In genomic region chr7:96209783-96210524, GRCm38 (mm10) we compare ENCODE assay signal across 8 mouse cellular contexts. TPM values are rescaled to one million over a fixed set of nuclear protein-coding genes. Genes with fewer than 3 reads are reported as not detected.
DNase-seq lines count a peak whose midpoint lies in the region; ATAC-seq and TF ChIP-seq lines count a peak whose summit lies in the region.

No protein-coding gene starts in this region.

- peaks cover 69% of the 10 kb centered on the region for H3K27me3 ChIP-seq in heart, embryonic 10.5 days (ENCODE audit: insufficient read depth, poor library complexity, severe bottlenecking)
- H3K27me3 ChIP-seq in kidney, adult 2 months (replicated peaks; ENCODE audit: control insufficient read depth, insufficient read depth, low read length): peaks cover 8% of the 10 kb centered on the region; the same call in 1 of the 2 replicates
- no peaks in the 10 kb centered on the region; the same call in 1 of the 2 replicates for H3K27me3 ChIP-seq in limb, embryonic 14.5 days (ENCODE audit: control insufficient read depth, insufficient read depth, low read length)
- no peaks in the 10 kb centered on the region for H3K27me3 ChIP-seq in neural tube, embryonic 11.5 days (ENCODE audit: control insufficient read depth, insufficient read depth, low read length)

- peak overlapping the region; percentile 80 for H3K9ac ChIP-seq in limb, embryonic 14.5 days (ENCODE audit: low read depth, low read length, severe bottlenecking)
- peak overlapping the region; percentile 90 for H3K9ac ChIP-seq in neural tube, embryonic 11.5 days (ENCODE audit: low read length)

- H3K4me2 ChIP-seq in limb, embryonic 14.5 days (replicated peaks; ENCODE audit: low read depth, low read length, severe bottlenecking): peak overlapping the region; percentile 98
- peak overlapping the region; percentile 84 for H3K4me2 ChIP-seq in neural tube, embryonic 11.5 days (ENCODE audit: low read depth)

- H3K9me3 ChIP-seq in heart, embryonic 10.5 days: no peaks in the 10 kb centered on the region
- no peaks in the 10 kb centered on the region for H3K9me3 ChIP-seq in limb, embryonic 14.5 days (ENCODE audit: control insufficient read depth, low read length)
- no peaks in the 10 kb centered on the region for H3K9me3 ChIP-seq in neural tube, embryonic 11.5 days (ENCODE audit: control insufficient read depth, low read length)

- H3K4me3 ChIP-seq in heart, embryonic 10.5 days: peak overlapping the region; percentile 75
- peak overlapping the region; percentile 57 for H3K4me3 ChIP-seq in kidney, adult 2 months (ENCODE audit: insufficient read depth, low read depth, low read length)
- H3K4me3 ChIP-seq in limb, embryonic 14.5 days (replicated peaks; ENCODE audit: low read length): peak overlapping the region; percentile 58
- H3K4me3 ChIP-seq in neural tube, embryonic 11.5 days (ENCODE audit: low read depth, low read length): peak overlapping the region; percentile 72

- no peak for DNase-seq in heart, embryonic 10.5 days (ENCODE audit: low spot score)
- no peak for DNase-seq in heart, adult 8-10 months (ENCODE audit: low spot score)
- DNase-seq in cerebellum, postnatal 10 days: peak; percentile 56 to 64
- peak; percentile 29 to 50 for DNase-seq in frontal cortex, postnatal 25 days (ENCODE audit: low spot score in 2 of 2)
- peak; percentile 28 for DNase-seq in kidney, adult 2 months
- peak; percentile 52 for DNase-seq in limb, embryonic 14.5 days (ENCODE audit: low spot score)
- DNase-seq in neural tube, embryonic 11.5 days (ENCODE audit: low spot score): peak; percentile 77

- peak overlapping the region; percentile 83 for H3K27ac ChIP-seq in heart, embryonic 10.5 days
- H3K27ac ChIP-seq in kidney, adult 2 months (ENCODE audit: insufficient read depth, low read depth, low read length): no peak overlapping the region
- peak overlapping the region; percentile 82 for H3K27ac ChIP-seq in limb, embryonic 14.5 days (replicated peaks; ENCODE audit: low read depth, low read length)
- H3K27ac ChIP-seq in neural tube, embryonic 11.5 days (ENCODE audit: low read depth, low read length): peak overlapping the region; percentile 88

- peak; percentile 41 for ATAC-seq in limb, embryonic 14.5 days (ENCODE audit: low FRiP score, low read depth)
- ATAC-seq in neural tube, embryonic 11.5 days (ENCODE audit: insufficient read depth, low FRiP score, low TSS enrichment): peak; percentile 53
- no peak for ATAC-seq in erythroblast, adult 5-6 weeks (replicated peaks; ENCODE audit: low FRiP score, poor library complexity, severe bottlenecking)

- TF ChIP-seq CTCF in kidney, adult 2 months (conservative IDR thresholded peaks at IDR 0.05; ENCODE audit: insufficient read depth, insufficient read length, low read depth, low read length): no peak

- WGBS in heart, embryonic 10.5 days: 1% methylated on average over 69 of the region's 75 CpGs
- 3% methylated on average over 74 of the region's 75 CpGs for WGBS in kidney, adult 2 months
- WGBS in limb, embryonic 14.5 days: under 1% methylated on average over 63 of the region's 75 CpGs
- under 1% methylated on average over 63 of the region's 75 CpGs for WGBS in neural tube, embryonic 11.5 days

- no peak for TF ChIP-seq POLR2A in kidney, adult 2 months (IDR thresholded peaks at IDR 0.05; ENCODE audit: low read depth, low read length)
- TF ChIP-seq POLR2A in limb, embryonic 14.5 days (IDR thresholded peaks at IDR 0.05; ENCODE audit: borderline replicate concordance, extremely low read depth, insufficient read depth, insufficient read length): 0 out of 2 replicates have a peak, but pooled peaks have one; percentile 65

- H3K36me3 ChIP-seq in heart, embryonic 10.5 days: no peaks in the 10 kb centered on the region
- H3K36me3 ChIP-seq in kidney, adult 2 months (ENCODE audit: control insufficient read depth, insufficient read depth, low read length): no peaks in the 10 kb centered on the region
- H3K36me3 ChIP-seq in limb, embryonic 14.5 days (ENCODE audit: control insufficient read depth, insufficient read depth, low read length): no peaks in the 10 kb centered on the region
- no peaks in the 10 kb centered on the region for H3K36me3 ChIP-seq in neural tube, embryonic 11.5 days (ENCODE audit: control insufficient read depth, insufficient read depth, low read length)

- peaks cover 43% of the 10 kb centered on the region for H3K4me1 ChIP-seq in heart, embryonic 10.5 days
- H3K4me1 ChIP-seq in kidney, adult 2 months (ENCODE audit: control insufficient read depth, insufficient read depth, low read length): no peaks in the 10 kb centered on the region; the same call in 1 of the 2 replicates
- peaks cover 18% of the 10 kb centered on the region for H3K4me1 ChIP-seq in limb, embryonic 14.5 days (ENCODE audit: control insufficient read depth, insufficient read depth, low read length)
- H3K4me1 ChIP-seq in neural tube, embryonic 11.5 days (ENCODE audit: control insufficient read depth, insufficient read depth, low read length): peaks cover 16% of the 10 kb centered on the region

RNA-seq across cellular contexts. Expression of gene Tenm4, which starts 38.9 kb away (rescaled TPM):
- polyA plus RNA-seq in heart, embryonic 10.5 days (2016; fragmentation: Nextera tagmentation; extraction: Ambion mirVana): 7.6 and 16.8 TPM in 2 replicates
- total RNA-seq in heart, adult 8-10 months (2022): 1 to 10 TPM in 2 of 4 experiments, under 1 TPM in 2; 0.34 to 1.4 (median 1.00) TPM
- polyA plus RNA-seq in kidney, adult 2 months (2012; rRNA removed): 3.3 and 4.5 TPM in 2 replicates
- polyA plus RNA-seq in limb, embryonic 14.5 days (2012; rRNA removed): 12.7 and 15.5 TPM in 2 replicates
- 37.4 and 41.6 TPM in 2 replicates for polyA plus RNA-seq in limb, embryonic 14.5 days (2014; fragmentation: Nextera tagmentation; extraction: Ambion mirVana)
- polyA plus RNA-seq in neural tube, embryonic 11.5 days (2014; fragmentation: Nextera tagmentation; extraction: Ambion mirVana): 31.5 and 32.7 TPM in 2 replicates
- 0.19 and 1.9 TPM in 2 replicates for total RNA-seq in erythroblast, adult 5-6 weeks (2015; ENCODE audit: low replicate concordance)
- total RNA-seq in erythroblast, adult 5-6 weeks (2017; ENCODE audit: low replicate concordance): 0.28 and 0.85 TPM in 2 replicates

Comparison
In these comparisons a context has a peak if more than half of its experiments do, and no peak if none do; other contexts are left out.
1. DNase-seq: peak in cerebellum, postnatal 10 days (2 of 2), frontal cortex, postnatal 25 days (2 of 2), kidney, adult 2 months (single experiment), limb, embryonic 14.5 days (single experiment) and neural tube, embryonic 11.5 days (single experiment); none in heart, embryonic 10.5 days (single experiment) and heart, adult 8-10 months (single experiment).
2. Peak in every context shown above with its lines, with median percentiles within 50 percentile points of each other: H3K4me3 ChIP-seq.